Mouse (Mus musculus) limb, embryonic 13.5 days (tissue): ENCODE data around the gene Zdhhc7. TPM values are rescaled to one million over a fixed set of nuclear protein-coding genes. Genes with fewer than 3 reads are reported as not detected.
A peak's percentile ranks its signal among the peaks of the same experiment; 100 is the strongest.

Experiments used
- ATAC-seq: fragments of 200-750 bp; cut with Nextera tagmentation; 2 replicates; pipeline ENCODE4 v1.8.0; 2017; ENCODE audit warnings: low read depth, moderate number of reproducible peaks, moderate TSS enrichment; ENCODE audit not compliant: low FRiP score
- H3K27ac ChIP-seq: fragments of 300-500 bp; sonication (generic); 2 replicates; pipeline ENCODE4 v1.5.1; 2015; ENCODE audit warnings: inconsistent platforms, mild to moderate bottlenecking, moderate library complexity
- H3K27me3 ChIP-seq: fragments of 300-500 bp; sonication (generic); 2 replicates; pipeline ENCODE4 v1.6.1; 2015; ENCODE audit warnings: mild to moderate bottlenecking, inconsistent platforms
- H3K36me3 ChIP-seq: fragments of 300-500 bp; sonication (generic); 2 replicates; pipeline ENCODE4 v1.6.1; 2015; ENCODE audit warnings: inconsistent platforms, mild to moderate bottlenecking, moderate library complexity
- H3K4me1 ChIP-seq: fragments of 300-500 bp; sonication (generic); 2 replicates; pipeline ENCODE4 v1.6.1; 2015; ENCODE audit warnings: inconsistent platforms
- H3K4me2 ChIP-seq: fragments of 300-500 bp; sonication (generic); replicated peaks from 2 replicates; pipeline ENCODE4 v1.6.1; 2015; ENCODE audit warnings: inconsistent platforms, mild to moderate bottlenecking, moderate library complexity
- H3K4me3 ChIP-seq: fragments of 300-500 bp; sonication (generic); 2 replicates; pipeline ENCODE4 v1.5.1; 2015; ENCODE audit warnings: moderate library complexity, mild to moderate bottlenecking, inconsistent platforms
- H3K9ac ChIP-seq: fragments of 300-500 bp; sonication (generic); 2 replicates; pipeline ENCODE4 v1.6.1; 2015; ENCODE audit warnings: mild to moderate bottlenecking, inconsistent platforms
- H3K9me3 ChIP-seq: fragments of 300-500 bp; sonication (generic); 2 replicates; pipeline ENCODE4 v1.6.1; 2016; ENCODE audit warnings: inconsistent platforms
- WGBS: fragments of 180-500 bp; shearing (Covaris S2); methylation state at CpG from one replicate; pipeline ENCODE4 v1.1.7; 2015; 5-methylcytosine and 5-hydroxymethylcytosine counted together
- polyA plus RNA-seq: library from polyadenylated mRNA; unstranded; fragments of >200 nt; fragmentation: Nextera tagmentation; extraction: Ambion mirVana; gene quantifications from 2 replicates; pipeline ENCODE4 v1.2.1, GENCODE M21; 2015

Zdhhc7 gene
- polyA plus RNA-seq, 1 experiment from 2014 or later, result 32.8 TPM

DNA sequence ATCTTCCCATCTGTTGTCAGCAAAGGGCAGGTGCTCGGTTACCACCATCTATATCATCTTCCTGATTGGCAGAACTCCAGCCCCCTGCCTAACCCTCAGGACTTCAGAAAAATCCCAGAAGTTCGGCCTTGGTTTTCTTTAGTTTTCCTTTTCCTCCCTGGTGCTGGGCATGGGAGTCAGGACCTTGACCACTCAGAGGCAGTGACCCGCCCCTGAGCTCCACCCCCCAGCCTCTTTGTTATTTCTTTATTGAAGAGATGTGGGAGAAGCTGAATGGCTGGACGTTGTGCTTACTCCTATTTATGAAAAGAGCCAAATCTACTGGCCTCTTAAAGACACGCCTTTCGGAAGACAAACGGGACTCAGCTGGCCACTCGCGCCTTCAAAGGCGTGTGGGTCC lies 12.0 kb upstream of the Zdhhc7 start:
- peak overlapping the region; percentile 69 for H3K9ac ChIP-seq
- H3K4me2 ChIP-seq, result peak overlapping the region; percentile 96
- H3K9me3 ChIP-seq, result no peaks in the 10 kb centered on the region
- H3K4me3 ChIP-seq, result peak overlapping the region; percentile 69
- peaks cover 15% of the 10 kb centered on the region for H3K4me1 ChIP-seq
- H3K27ac ChIP-seq, result peak overlapping the region; percentile 39; the same call in 1 of the 2 replicates
- 5% methylated on average over 10 of the region's 10 CpGs for WGBS
- peaks cover 53% of the 10 kb centered on the region for H3K27me3 ChIP-seq
- H3K36me3 ChIP-seq, result no peaks in the 10 kb centered on the region
- no peak for ATAC-seq

DNA sequence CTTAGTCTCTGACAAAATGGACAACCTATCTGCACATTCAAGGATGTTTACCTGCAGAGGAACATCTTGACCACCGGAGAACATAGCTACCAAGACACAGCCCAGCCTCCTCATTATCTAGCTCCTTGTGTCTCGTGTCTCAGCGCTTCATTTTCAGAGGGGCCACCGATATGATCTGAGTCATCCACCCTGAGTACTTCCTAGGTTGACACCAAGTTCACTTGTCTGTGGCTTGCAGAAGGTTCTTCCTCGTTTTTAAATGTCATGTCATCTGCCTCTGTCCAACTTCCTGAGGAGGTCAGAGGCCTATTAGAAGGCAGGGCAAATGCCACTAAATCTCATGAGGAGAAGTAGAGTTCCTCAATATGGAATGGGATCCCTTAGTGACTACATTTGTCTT lies 11.3 kb upstream of the Zdhhc7 start:
- Histone ChIP-seq H3K4me1 (peaks cover 15% of the 10 kb centered on the region), H3K9ac (no peak overlapping the region), H3K9me3 (no peaks in the 10 kb centered on the region), H3K4me2 (peak overlapping the region; percentile 96; the same call in 1 of the 2 replicates), H3K36me3 (no peaks in the 10 kb centered on the region), H3K4me3 (no peak overlapping the region), H3K27me3 (peaks cover 45% of the 10 kb centered on the region), H3K27ac (no peak overlapping the region)
- ATAC-seq, result no peak
- WGBS, result 84% methylated on average over 5 of the region's 5 CpGs

DNA sequence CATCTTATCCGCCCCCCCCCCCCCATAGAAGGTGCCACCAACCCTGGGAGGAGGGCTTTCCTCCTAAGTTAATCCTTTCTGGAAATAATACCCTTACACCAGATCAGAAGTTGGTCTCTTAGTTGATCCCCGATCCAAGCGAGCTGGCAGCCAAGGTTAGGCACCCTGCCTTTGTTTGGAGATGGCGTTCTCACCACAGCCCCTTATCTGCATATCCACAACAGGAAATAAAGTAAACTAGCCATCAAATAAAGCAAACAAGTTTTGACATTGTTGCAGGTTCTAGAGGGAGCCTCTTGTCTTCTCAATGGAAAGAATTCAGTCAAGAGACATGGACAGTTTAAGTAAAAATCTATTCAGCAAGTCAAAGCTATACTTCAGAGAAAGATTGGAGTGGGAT lies 10.1 kb upstream of the Zdhhc7 start:
- no peak overlapping the region for H3K9ac ChIP-seq
- no peaks in the 10 kb centered on the region for H3K9me3 ChIP-seq
- 74% methylated on average over 4 of the region's 4 CpGs for WGBS
- H3K27ac ChIP-seq, result no peak overlapping the region
- H3K4me3 ChIP-seq, result no peak overlapping the region
- no peaks in the 10 kb centered on the region for H3K36me3 ChIP-seq
- no peak overlapping the region for H3K4me2 ChIP-seq
- peaks cover 15% of the 10 kb centered on the region for H3K4me1 ChIP-seq
- ATAC-seq, result no peak
- peaks cover 33% of the 10 kb centered on the region for H3K27me3 ChIP-seq

DNA sequence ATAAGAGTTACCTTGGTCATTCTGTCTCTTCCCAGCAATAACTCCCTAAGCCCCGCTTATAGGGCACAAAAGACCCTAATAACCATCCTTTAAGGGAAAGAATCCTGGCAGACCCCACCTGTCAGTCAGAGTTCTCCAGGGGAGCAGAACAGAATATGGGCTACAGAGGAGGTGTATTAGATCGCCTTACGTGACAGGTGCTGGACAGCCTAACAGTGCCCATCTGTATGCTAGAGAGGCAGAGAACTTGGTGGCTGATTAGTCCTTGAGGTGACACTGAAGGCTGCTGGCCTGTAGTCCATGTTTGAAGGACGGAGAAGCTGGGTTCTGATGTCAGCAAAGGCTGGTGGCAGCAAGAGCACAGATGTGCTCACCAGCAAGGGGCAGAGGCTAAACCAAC lies 9.7 kb upstream of the Zdhhc7 start:
- Histone ChIP-seq H3K27ac (no peak overlapping the region), H3K4me3 (no peak overlapping the region), H3K9ac (no peak overlapping the region), H3K4me2 (no peak overlapping the region), H3K27me3 (peaks cover 29% of the 10 kb centered on the region), H3K9me3 (no peaks in the 10 kb centered on the region), H3K4me1 (peaks cover 15% of the 10 kb centered on the region), H3K36me3 (no peaks in the 10 kb centered on the region)
- WGBS, result 83% methylated on average over 4 of the region's 4 CpGs
- ATAC-seq, result no peak

DNA sequence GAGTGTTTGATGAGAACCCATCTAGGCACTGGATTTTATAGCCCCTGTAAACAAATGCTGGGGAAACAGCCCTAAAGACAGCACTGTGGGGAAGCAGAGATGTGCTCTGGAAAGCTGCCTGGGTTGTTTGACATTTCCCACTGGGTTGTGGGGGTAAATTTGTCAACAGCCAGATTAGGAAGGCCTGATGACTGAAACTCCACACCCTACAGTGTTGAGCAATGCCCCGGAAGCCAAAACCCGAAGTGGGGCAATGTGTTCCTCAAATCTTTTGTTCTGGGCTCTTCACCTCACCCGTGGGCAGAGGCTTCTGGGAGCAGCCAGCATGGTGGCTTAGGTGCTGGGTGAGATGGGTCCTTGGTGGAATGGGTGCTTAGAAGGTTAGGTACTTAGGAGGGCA lies 7.9 kb upstream of the Zdhhc7 start:
- H3K27me3 ChIP-seq, result peaks cover 11% of the 10 kb centered on the region
- H3K4me2 ChIP-seq, result no peak overlapping the region
- 23% methylated on average over 3 of the region's 3 CpGs for WGBS
- H3K4me3 ChIP-seq, result no peak overlapping the region
- ATAC-seq, result no peak
- peaks cover 8% of the 10 kb centered on the region for H3K4me1 ChIP-seq
- H3K36me3 ChIP-seq, result 0 out of 2 replicates have a peak, but pooled peaks cover 5% of the 10 kb centered on the region
- no peak overlapping the region for H3K27ac ChIP-seq
- H3K9ac ChIP-seq, result no peak overlapping the region
- H3K9me3 ChIP-seq, result no peaks in the 10 kb centered on the region

DNA sequence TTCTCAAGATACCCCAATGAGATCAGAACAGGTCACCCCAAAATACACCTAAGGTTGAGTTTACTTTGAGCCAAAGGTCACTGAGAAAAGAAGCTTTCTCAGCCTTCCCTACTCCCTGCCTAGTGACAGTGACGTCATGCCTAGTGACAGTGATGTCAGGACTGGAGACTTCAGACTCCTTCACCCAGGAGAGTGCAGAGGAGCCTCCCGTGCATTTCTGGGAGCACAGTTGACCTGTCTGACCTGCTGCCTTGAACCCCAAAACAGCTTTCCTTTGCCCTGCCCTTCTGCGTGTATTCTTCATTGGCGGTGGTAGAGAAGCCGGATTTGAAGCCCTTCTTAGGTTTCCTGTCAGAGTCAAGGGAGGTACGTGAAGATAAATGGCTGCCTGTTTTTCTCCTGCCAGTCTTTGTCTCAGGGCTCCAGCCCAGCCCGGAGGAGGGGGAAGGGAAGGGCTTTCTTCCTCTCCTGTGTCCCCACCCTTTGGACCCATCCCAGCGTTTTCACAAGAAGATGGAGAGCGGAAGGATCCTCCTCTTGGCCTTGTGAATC lies 3.5 kb upstream of the Zdhhc7 start:
- Histone ChIP-seq H3K4me1 (peaks cover 21% of the 10 kb centered on the region), H3K27me3 (no peaks in the 10 kb centered on the region), H3K9ac (no peak overlapping the region), H3K4me3 (no peak overlapping the region), H3K27ac (no peak overlapping the region), H3K36me3 (0 out of 2 replicates have a peak, but pooled peaks cover 5% of the 10 kb centered on the region), H3K4me2 (no peak overlapping the region), H3K9me3 (no peaks in the 10 kb centered on the region)
- 75% methylated on average over 9 of the region's 9 CpGs for WGBS
- ATAC-seq, result no peak

DNA sequence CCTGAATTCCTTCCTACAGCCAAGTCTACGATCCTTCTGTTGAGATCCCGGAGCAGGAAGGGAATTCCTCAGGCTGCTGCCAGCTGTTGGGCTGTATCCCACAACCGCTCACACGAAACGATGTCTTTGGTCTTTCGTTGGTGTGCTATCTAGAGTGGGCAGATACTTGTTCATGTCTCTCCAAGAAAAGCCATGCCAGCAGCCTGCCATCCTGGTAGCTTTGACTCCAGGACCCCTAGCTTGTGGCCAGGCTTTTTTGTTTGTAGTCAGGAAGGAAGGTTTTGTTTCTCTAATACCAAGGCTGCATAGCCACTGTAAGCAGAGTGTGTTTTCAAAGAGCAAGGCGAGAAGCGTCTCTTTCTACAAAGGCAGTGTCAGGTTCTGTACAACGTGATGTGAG lies 2.6 kb upstream of the Zdhhc7 start:
- Histone ChIP-seq H3K27me3 (no peaks in the 10 kb centered on the region), H3K4me2 (no peak overlapping the region), H3K4me3 (no peak overlapping the region), H3K36me3 (0 out of 2 replicates have a peak, but pooled peaks cover 5% of the 10 kb centered on the region), H3K9ac (no peak overlapping the region), H3K9me3 (no peaks in the 10 kb centered on the region), H3K4me1 (peaks cover 26% of the 10 kb centered on the region), H3K27ac (no peak overlapping the region)
- WGBS, result 91% methylated on average over 9 of the region's 9 CpGs
- no peak for ATAC-seq

DNA sequence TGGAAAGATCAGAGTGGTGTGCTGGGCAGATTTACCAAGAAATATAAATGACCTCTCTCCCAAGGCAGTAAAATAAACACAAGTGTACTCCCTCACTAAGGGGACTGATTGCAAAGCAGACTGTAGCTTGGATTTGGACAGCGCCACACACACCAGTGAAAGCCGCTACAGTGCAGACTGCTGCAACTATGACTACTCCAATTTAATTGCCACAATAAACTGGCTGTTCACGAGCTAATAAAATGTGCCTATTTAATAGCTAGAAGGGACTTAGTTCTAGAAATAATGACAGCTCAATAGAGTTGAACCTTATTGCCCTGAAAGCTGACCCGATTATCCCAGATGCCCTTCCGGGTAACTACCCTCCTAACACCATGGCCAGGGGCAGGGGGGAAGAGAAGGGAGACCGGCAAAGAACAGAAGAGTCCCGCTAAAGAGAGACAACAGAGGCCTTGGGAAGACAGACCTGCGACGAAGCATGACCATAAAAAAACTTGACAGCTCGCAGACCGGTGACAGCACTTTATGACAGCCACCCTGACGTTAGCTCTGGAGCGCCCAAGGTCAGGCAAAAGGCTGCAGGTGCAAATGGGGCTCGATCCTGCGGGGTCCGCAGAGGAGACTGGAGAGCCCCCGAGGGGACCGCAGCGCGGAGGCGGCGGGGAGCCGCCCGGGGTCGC lies 754 bp downstream of the Zdhhc7 start:
- Histone ChIP-seq H3K9ac (peak overlapping the region; percentile 89), H3K36me3 (peaks cover 5% of the 10 kb centered on the region; the same call in 1 of the 2 replicates), H3K9me3 (no peaks in the 10 kb centered on the region), H3K27me3 (no peaks in the 10 kb centered on the region), H3K27ac (peak overlapping the region; percentile 75), H3K4me3 (peak overlapping the region; percentile 96), H3K4me2 (peak overlapping the region; percentile 96), H3K4me1 (peaks cover 26% of the 10 kb centered on the region)
- peak; percentile 22; the same call in 1 of the 2 replicates for ATAC-seq
- WGBS, result 3% methylated on average over 19 of the region's 25 CpGs

DNA sequence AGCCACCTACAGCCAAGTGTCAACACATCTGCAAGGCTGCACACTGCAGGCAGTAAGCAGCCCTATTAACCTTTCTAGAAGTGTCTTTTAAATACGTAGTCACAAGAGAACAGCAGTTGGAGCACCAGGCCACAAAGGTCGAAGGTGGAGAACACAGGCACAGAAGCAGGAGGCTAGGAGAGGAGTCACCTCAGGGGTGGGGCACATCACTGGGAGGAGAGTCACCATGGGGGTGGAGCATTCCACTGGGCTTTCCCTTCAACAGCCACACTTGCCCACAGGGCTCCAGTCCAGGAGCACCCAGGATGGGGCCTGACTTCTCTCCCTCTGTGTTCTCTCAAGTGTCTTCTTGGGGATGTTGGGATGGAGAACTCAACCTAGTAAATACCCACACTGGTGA lies 4.8 kb downstream of the Zdhhc7 start:
- Histone ChIP-seq H3K4me3 (no peak overlapping the region), H3K4me1 (peaks cover 15% of the 10 kb centered on the region), H3K4me2 (no peak overlapping the region), H3K27me3 (no peaks in the 10 kb centered on the region), H3K27ac (no peak overlapping the region), H3K9ac (no peak overlapping the region), H3K9me3 (no peaks in the 10 kb centered on the region), H3K36me3 (peaks cover 29% of the 10 kb centered on the region)
- 58% methylated on average over 2 of the region's 2 CpGs for WGBS
- ATAC-seq, result no peak

DNA sequence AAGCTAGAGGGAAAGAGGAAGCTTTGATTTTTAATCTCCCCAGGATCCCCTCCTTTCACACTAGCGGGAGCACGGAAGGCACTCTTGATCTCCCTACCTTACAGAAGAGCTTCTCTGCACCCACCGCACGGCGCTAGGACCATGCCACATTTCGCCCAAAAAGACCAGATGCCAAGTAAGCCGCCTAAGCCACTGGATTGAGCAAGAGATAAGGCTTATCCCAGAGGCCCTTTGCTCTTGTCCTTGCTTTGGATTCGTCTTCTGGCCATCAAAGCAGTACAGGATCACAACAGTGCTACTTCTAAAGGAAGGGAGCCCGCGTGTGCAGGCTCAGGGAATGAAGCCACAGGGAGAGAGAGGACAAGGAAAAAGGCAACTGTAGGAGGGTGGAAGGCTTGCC lies 6.5 kb downstream of the Zdhhc7 start:
- Histone ChIP-seq H3K4me3 (no peak overlapping the region), H3K9me3 (no peaks in the 10 kb centered on the region), H3K36me3 (peaks cover 45% of the 10 kb centered on the region), H3K9ac (no peak overlapping the region), H3K4me2 (no peak overlapping the region), H3K27me3 (no peaks in the 10 kb centered on the region), H3K27ac (no peak overlapping the region), H3K4me1 (peaks cover 5% of the 10 kb centered on the region)
- no peak for ATAC-seq
- 84% methylated on average over 10 of the region's 10 CpGs for WGBS

DNA sequence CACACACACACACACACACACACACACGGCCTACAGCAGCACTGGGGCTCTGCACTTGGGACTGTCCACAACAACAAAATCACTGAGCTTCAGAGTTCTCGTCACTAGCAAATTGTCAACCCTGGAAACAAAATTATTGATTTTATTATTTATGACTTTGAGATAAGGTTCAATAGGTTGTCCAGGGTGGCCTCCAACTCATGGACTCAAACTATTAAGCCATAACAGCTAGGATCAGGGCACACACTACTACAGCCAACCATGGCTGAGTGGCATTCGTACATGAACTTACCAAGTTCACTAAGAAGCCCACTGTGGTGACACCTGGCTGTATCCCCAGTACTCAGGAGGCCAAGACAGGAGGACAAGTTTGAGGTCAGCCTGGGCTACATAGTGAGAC lies 8.2 kb downstream of the Zdhhc7 start:
- Histone ChIP-seq H3K27ac (no peak overlapping the region), H3K9ac (no peak overlapping the region), H3K4me2 (no peak overlapping the region), H3K4me1 (no peaks in the 10 kb centered on the region), H3K9me3 (no peaks in the 10 kb centered on the region), H3K4me3 (no peak overlapping the region), H3K27me3 (no peaks in the 10 kb centered on the region), H3K36me3 (peaks cover 53% of the 10 kb centered on the region)
- 93% methylated on average over 3 of the region's 3 CpGs for WGBS
- no peak for ATAC-seq

DNA sequence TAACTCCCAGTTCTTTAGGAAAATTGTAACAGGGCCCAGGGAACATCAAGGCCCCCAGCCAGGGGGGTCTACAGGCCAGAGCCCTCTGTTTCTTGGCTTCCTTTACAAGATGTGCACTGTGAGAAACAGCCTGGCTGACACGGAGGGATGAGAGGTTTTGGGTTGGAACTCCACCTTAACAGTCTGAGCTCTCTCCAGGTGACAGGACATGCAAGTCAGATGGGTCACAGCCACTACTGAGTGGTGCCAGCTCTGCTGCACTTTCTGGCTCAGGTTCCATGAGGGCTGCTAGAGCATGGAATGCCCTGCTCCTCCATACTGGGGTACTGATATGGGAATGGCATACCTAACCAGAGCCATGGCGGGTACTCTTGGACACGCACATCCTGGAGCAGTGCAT lies 10.2 kb downstream of the Zdhhc7 start:
- no peak overlapping the region for H3K4me3 ChIP-seq
- H3K4me1 ChIP-seq, result no peaks in the 10 kb centered on the region
- 94% methylated on average over 3 of the region's 3 CpGs for WGBS
- H3K27me3 ChIP-seq, result no peaks in the 10 kb centered on the region
- H3K27ac ChIP-seq, result no peak overlapping the region
- no peaks in the 10 kb centered on the region for H3K9me3 ChIP-seq
- no peak for ATAC-seq
- no peak overlapping the region for H3K4me2 ChIP-seq
- H3K9ac ChIP-seq, result no peak overlapping the region
- H3K36me3 ChIP-seq, result peaks cover 74% of the 10 kb centered on the region

DNA sequence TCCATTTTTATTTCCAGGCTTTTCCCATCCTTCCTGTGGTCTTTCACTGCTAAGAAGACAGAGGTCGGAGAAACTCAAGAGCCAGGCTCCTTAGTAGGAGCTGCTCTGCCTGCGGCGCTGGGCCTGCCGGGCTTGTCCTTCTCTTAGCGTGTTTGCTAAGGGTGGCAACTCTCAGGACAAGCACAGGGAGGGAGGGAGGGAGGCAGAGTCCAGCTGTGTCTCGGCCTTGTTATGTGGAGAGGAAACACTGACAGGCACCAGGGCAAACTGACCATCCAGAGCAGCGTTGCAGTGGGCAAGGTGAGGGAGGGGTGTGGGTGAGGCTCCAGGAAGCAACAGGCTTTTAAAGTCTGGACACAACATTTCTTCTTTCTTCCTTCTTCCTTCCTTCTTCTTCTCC lies 11.8 kb downstream of the Zdhhc7 start:
- Histone ChIP-seq H3K9me3 (no peaks in the 10 kb centered on the region), H3K36me3 (peaks cover 88% of the 10 kb centered on the region), H3K27me3 (no peaks in the 10 kb centered on the region), H3K4me2 (no peak overlapping the region), H3K4me3 (no peak overlapping the region), H3K4me1 (no peaks in the 10 kb centered on the region), H3K27ac (no peak overlapping the region), H3K9ac (no peak overlapping the region)
- WGBS, result 82% methylated on average over 7 of the region's 7 CpGs
- no peak for ATAC-seq
